Mouse (Mus musculus) colon, adult 2 months (tissue): ENCODE measurements around the gene Heca. TPM values are rescaled to one million over a fixed set of nuclear protein-coding genes. Genes with fewer than 3 reads are reported as not detected.

Experiments
- polyA plus RNA-seq: library from polyadenylated mRNA; depleted of rRNA; stranded (reverse); fragments of >200 nt; gene quantifications from 2 replicates; pipeline ENCODE4 v1.2.3, GENCODE M21; 2012; rRNA removed

The Heca gene
- polyA plus RNA-seq, result 15.9 and 19.9 TPM in 2 replicates

DNA sequence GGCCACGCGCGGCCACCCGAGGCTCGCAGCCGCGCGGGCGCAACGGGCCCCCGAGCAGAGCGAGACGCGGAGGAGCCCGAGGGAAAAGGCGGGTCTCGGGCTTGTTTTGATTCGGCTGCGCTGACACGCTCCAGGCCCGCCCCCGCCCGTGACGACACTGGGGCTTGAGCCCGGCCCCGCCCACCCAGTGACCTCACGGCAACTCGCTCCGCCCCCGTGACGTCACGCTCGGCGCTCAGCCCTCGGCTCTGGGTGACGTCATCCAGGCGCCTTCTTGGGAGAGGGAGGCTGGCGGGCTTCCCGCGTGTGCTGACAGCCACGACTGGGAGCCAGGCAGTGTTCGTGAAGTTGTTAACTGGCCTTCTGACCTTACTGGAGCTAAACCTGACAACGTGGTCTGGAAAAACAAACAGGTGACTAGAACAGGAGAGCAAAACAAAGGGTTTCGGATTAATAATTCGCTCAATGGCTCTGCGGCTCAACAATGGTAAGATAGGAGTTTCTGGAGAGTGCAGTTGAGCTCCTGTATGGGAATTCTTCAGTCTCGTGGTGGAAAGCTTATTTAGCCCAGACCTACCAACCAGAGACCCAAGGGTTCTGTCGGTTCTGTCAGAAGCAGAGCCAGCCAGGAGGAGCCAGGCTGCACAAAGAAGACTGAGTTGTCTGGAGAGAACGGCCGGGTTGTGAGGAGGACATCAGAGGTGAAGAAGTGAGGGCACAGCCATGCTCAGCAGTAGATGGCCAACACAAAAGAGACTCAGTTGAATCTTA is at the start of gene Heca:
Gene Heca, minus strand, starts transcription at position 108 of the 771 bp plus-strand sequence.

Other genes with a start within 250 kb of the Heca start
- 88.3 and 111 TPM in 2 replicates for gene Cited2, start 224.8 kb downstream of the Heca start, polyA plus RNA-seq
- gene Txlnb, start 151.8 kb downstream of the Heca start, polyA plus RNA-seq, result 0.03 and 0.06 TPM in 2 replicates
- 5.9 and 6.9 TPM in 2 replicates for gene Abracl, start 75.2 kb upstream of the Heca start, polyA plus RNA-seq
- gene Reps1, start 107.8 kb upstream of the Heca start, polyA plus RNA-seq, result 19.0 and 25.4 TPM in 2 replicates